Mouse (Mus musculus) midbrain, embryonic 16.5 days (tissue): ENCODE results near the gene Syt14. TPM values are rescaled to one million over a fixed set of nuclear protein-coding genes. Genes with fewer than 3 reads are reported as not detected.

Experiments
- ATAC-seq: fragments of 200-750 bp; cut with Nextera tagmentation; 2 replicates; pipeline ENCODE4 v1.8.0; 2017; ENCODE audit warnings: moderate TSS enrichment
- H3K27ac ChIP-seq: fragments of 300-500 bp; sonication (generic); 2 replicates; pipeline ENCODE4 v1.5.1; 2014; ENCODE audit warnings: mild to moderate bottlenecking, low read length, mixed read lengths
- H3K27me3 ChIP-seq: fragments of 300-500 bp; sonication (generic); 2 replicates; pipeline ENCODE4 v1.6.1; 2014; ENCODE audit warnings: low read depth, low read length, mixed read lengths; ENCODE audit not compliant: control insufficient read depth, insufficient read depth
- H3K36me3 ChIP-seq: fragments of 300-500 bp; sonication (generic); 2 replicates; pipeline ENCODE4 v1.6.1; 2014; ENCODE audit warnings: mild to moderate bottlenecking, low read length, moderate library complexity, mixed read lengths; ENCODE audit not compliant: control insufficient read depth, insufficient read depth
- H3K4me1 ChIP-seq: fragments of 300-500 bp; sonication (generic); 2 replicates; pipeline ENCODE4 v1.6.1; 2014; ENCODE audit warnings: mild to moderate bottlenecking, low read length, mixed read lengths; ENCODE audit not compliant: control insufficient read depth, insufficient read depth
- H3K4me2 ChIP-seq: fragments of 300-500 bp; sonication (generic); 2 replicates; pipeline ENCODE4 v1.6.1; 2014; ENCODE audit warnings: mild to moderate bottlenecking, low read length, mixed read lengths
- H3K4me3 ChIP-seq: fragments of 300-500 bp; sonication (generic); 2 replicates; pipeline ENCODE4 v1.5.1; 2014; ENCODE audit warnings: low read depth, mild to moderate bottlenecking, low read length, moderate library complexity, mixed read lengths
- H3K9ac ChIP-seq: fragments of 300-500 bp; sonication (generic); 2 replicates; pipeline ENCODE4 v1.6.1; 2014; ENCODE audit warnings: low read depth, low read length, mixed read lengths
- H3K9me3 ChIP-seq: fragments of 300-500 bp; sonication (generic); replicated peaks from 2 replicates; pipeline ENCODE4 v1.6.1; 2014; ENCODE audit warnings: mild to moderate bottlenecking, low read length, mixed read lengths; ENCODE audit not compliant: control insufficient read depth, poor library complexity, severe bottlenecking
- WGBS: fragments of 180-500 bp; shearing (Covaris S2); extraction: QIAGEN DNeasy Blood & Tissue Kit; methylation state at CpG from one replicate; pipeline ENCODE4 v1.1.7; 2014; 5-methylcytosine and 5-hydroxymethylcytosine counted together
- polyA plus RNA-seq: library from polyadenylated mRNA; unstranded; fragments of >200 nt; fragmentation: Nextera tagmentation; extraction: Ambion mirVana; gene quantifications from 2 replicates; pipeline ENCODE4 v1.2.1, GENCODE M21; 2015

The Syt14 gene
- polyA plus RNA-seq, 1 experiment from 2014 or later, result 6.9 TPM

GRCm38 (mm10) chr1:192898742-192899141, 136.8 kb downstream of the Syt14 start:
- ATAC-seq, result no peak
- WGBS, result 12% methylated on average over 2 of the region's 2 CpGs
- H3K27me3 ChIP-seq, result no peaks in the 10 kb centered on the region

GRCm38 (mm10) chr1:192897218-192897617, 138.4 kb downstream of the Syt14 start:
- H3K4me1 ChIP-seq, result no peaks in the 10 kb centered on the region
- ATAC-seq, result no peak
- 69% methylated on average over 10 of the region's 10 CpGs for WGBS
- H3K4me2 ChIP-seq, result no peak overlapping the region
- no peak overlapping the region for H3K4me3 ChIP-seq
- H3K27ac ChIP-seq, result no peak overlapping the region
- H3K9ac ChIP-seq, result no peak overlapping the region
- peaks cover 6% of the 10 kb centered on the region; the same call in 1 of the 2 replicates for H3K36me3 ChIP-seq
- H3K27me3 ChIP-seq, result no peaks in the 10 kb centered on the region
- H3K9me3 ChIP-seq, result no peaks in the 10 kb centered on the region

More at GRCm38 (mm10) chr1:192898742-192899141, 136.8 kb downstream of the Syt14 start:
- H3K27ac ChIP-seq, result no peak overlapping the region
- H3K36me3 ChIP-seq, result peaks cover 6% of the 10 kb centered on the region; the same call in 1 of the 2 replicates
- no peak overlapping the region for H3K4me2 ChIP-seq
- no peaks in the 10 kb centered on the region for H3K4me1 ChIP-seq
- no peak overlapping the region for H3K9ac ChIP-seq
- H3K4me3 ChIP-seq, result no peak overlapping the region
- H3K9me3 ChIP-seq, result no peaks in the 10 kb centered on the region

- Histone ChIP-seq H3K4me3 (no peak overlapping the region), H3K27ac (no peak overlapping the region), H3K4me1 (no peaks in the 10 kb centered on the region), H3K9ac (no peak overlapping the region), H3K4me2 (no peak overlapping the region), H3K9me3 (no peaks in the 10 kb centered on the region), H3K36me3 (peaks cover 6% of the 10 kb centered on the region; the same call in 1 of the 2 replicates), H3K27me3 (no peaks in the 10 kb centered on the region)
- no peak for ATAC-seq
- 92% methylated on average over 3 of the region's 3 CpGs for WGBS
Observed at GRCm38 (mm10) chr1:192896076-192896475, 139.5 kb downstream of the Syt14 start.

- no peak for ATAC-seq
- Histone ChIP-seq H3K27me3 (no peaks in the 10 kb centered on the region), H3K27ac (no peak overlapping the region), H3K4me1 (no peaks in the 10 kb centered on the region), H3K9ac (no peak overlapping the region), H3K9me3 (no peaks in the 10 kb centered on the region), H3K36me3 (no peaks in the 10 kb centered on the region), H3K4me3 (no peak overlapping the region), H3K4me2 (no peak overlapping the region)
- 91% methylated on average over 3 of the region's 3 CpGs for WGBS
Observed at GRCm38 (mm10) chr1:192890716-192891115, 144.9 kb downstream of the Syt14 start.

GRCm38 (mm10) chr1:192882617-192883295, 152.8 kb downstream of the Syt14 start:
- H3K27me3 ChIP-seq, result no peaks in the 10 kb centered on the region
- H3K36me3 ChIP-seq, result no peaks in the 10 kb centered on the region
- no peak overlapping the region for H3K4me2 ChIP-seq
- no peak overlapping the region for H3K4me3 ChIP-seq
- H3K4me1 ChIP-seq, result no peaks in the 10 kb centered on the region
- no peak for ATAC-seq
- H3K27ac ChIP-seq, result no peak overlapping the region
- H3K9me3 ChIP-seq, result no peaks in the 10 kb centered on the region
- 72% methylated on average over 2 of the region's 2 CpGs for WGBS
- H3K9ac ChIP-seq, result no peak overlapping the region

GRCm38 (mm10) chr1:192880130-192880529, 155.4 kb downstream of the Syt14 start:
- no peaks in the 10 kb centered on the region for H3K36me3 ChIP-seq
- no peaks in the 10 kb centered on the region for H3K9me3 ChIP-seq
- no peaks in the 10 kb centered on the region for H3K27me3 ChIP-seq
- 86% methylated on average over 4 of the region's 4 CpGs for WGBS
- no peak overlapping the region for H3K4me3 ChIP-seq
- no peak for ATAC-seq
- H3K4me2 ChIP-seq, result no peak overlapping the region
- H3K27ac ChIP-seq, result no peak overlapping the region
- no peak overlapping the region for H3K9ac ChIP-seq
- H3K4me1 ChIP-seq, result no peaks in the 10 kb centered on the region

- H3K9ac ChIP-seq, result no peak overlapping the region
- no peak overlapping the region for H3K27ac ChIP-seq
- no peak overlapping the region for H3K4me2 ChIP-seq
- no peaks in the 10 kb centered on the region for H3K27me3 ChIP-seq
- no peaks in the 10 kb centered on the region for H3K9me3 ChIP-seq
- no peaks in the 10 kb centered on the region for H3K4me1 ChIP-seq
- ATAC-seq, result no peak
- no peak overlapping the region for H3K4me3 ChIP-seq
- WGBS, result 86% methylated on average over 7 of the region's 7 CpGs
- no peaks in the 10 kb centered on the region for H3K36me3 ChIP-seq
Observed at GRCm38 (mm10) chr1:192879086-192879580, 156.4 kb downstream of the Syt14 start.

GRCm38 (mm10) chr1:192872841-192873240, 162.7 kb downstream of the Syt14 start:
- H3K9ac ChIP-seq, result no peak overlapping the region
- ATAC-seq, result no peak
- 58% methylated on average over 5 of the region's 5 CpGs for WGBS
- H3K36me3 ChIP-seq, result no peaks in the 10 kb centered on the region
- H3K4me3 ChIP-seq, result no peak overlapping the region
- H3K4me1 ChIP-seq, result 0 out of 2 replicates have a peak, but pooled peaks cover 2% of the 10 kb centered on the region
- no peak overlapping the region for H3K4me2 ChIP-seq
- no peak overlapping the region for H3K27ac ChIP-seq
- no peaks in the 10 kb centered on the region for H3K9me3 ChIP-seq
- H3K27me3 ChIP-seq, result no peaks in the 10 kb centered on the region

GRCm38 (mm10) chr1:192869761-192870160, 165.8 kb downstream of the Syt14 start:
- H3K4me3 ChIP-seq, result no peak overlapping the region
- H3K9ac ChIP-seq, result no peak overlapping the region
- WGBS, result 83% methylated on average over 1 of the region's 1 CpGs
- H3K27me3 ChIP-seq, result no peaks in the 10 kb centered on the region
- no peak for ATAC-seq
- no peaks in the 10 kb centered on the region for H3K36me3 ChIP-seq
- H3K4me1 ChIP-seq, result 0 out of 2 replicates have a peak, but pooled peaks cover 2% of the 10 kb centered on the region
- no peak overlapping the region for H3K27ac ChIP-seq
- H3K4me2 ChIP-seq, result no peak overlapping the region
- H3K9me3 ChIP-seq, result no peaks in the 10 kb centered on the region
